Mouse (Mus musculus): ENCODE results near the gene Egr2. TPM values are rescaled to one million over a fixed set of nuclear protein-coding genes. Genes with fewer than 3 reads are reported as not detected.

Egr2 gene
- polyA plus RNA-seq, 1 experiment from 2014 or later = 0.28 TPM

DNA sequence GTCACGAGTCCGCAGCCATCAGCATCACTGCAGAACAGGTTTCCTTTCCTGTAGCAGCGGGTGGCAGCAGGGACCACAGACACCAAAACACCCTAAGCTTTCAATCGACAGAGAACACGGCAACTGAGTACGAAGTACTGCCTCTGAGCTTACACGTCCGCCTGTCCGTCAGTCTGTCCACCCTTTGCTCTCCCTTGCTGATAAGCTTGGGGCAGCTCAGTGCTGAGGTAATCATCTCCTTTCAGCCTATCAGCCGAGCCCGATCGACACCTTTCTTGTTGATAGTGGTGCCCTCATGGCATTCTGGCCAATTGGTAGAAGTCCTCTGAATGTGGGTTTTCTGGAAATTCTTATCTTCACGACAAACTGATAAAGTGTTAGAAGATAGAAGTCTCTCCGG lies 36.2 kb downstream of the Egr2 start:
- WGBS = 69% methylated on average over 14 of the region's 14 CpGs

DNA sequence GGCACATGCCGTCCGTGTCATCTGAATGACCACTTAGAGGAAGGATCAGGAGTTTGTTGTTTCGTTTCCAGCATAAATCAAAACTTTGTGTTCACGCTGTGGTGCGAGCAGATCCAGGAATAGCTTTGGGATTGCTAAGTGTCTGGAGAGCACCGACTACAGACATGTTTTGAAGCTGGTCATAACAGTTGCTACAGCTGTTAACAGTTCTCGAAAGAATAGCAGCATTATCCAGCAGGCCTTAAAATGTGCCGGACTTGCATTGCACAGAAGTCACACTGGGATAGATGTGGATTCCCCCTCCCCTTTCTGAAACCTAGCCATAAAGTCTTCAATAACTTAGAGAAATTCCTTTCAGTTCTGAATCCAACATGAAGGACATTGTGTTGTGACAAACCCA lies 38.0 kb downstream of the Egr2 start:
- WGBS = 54% methylated on average over 8 of the region's 8 CpGs
- no peak for TF ChIP-seq CTCF (IDR thresholded peaks at IDR 0.05; ENCODE audit: low read depth)
- H3K9ac ChIP-seq = no peak overlapping the region
- H3K4me3 ChIP-seq (ENCODE audit: low read depth, low read length) = no peak overlapping the region
- H3K9me3 ChIP-seq (ENCODE audit: low read depth, low read length) = no peaks in the 10 kb centered on the region
- no peak overlapping the region for H3K4me2 ChIP-seq
- no peak overlapping the region for H3K27ac ChIP-seq (ENCODE audit: low read depth)
- DNase-seq (no peak), ATAC-seq (ENCODE audit: insufficient read depth) (no peak)
- H3K36me3 ChIP-seq (ENCODE audit: insufficient read depth) = no peaks in the 10 kb centered on the region
- no peaks in the 10 kb centered on the region for H3K4me1 ChIP-seq (ENCODE audit: insufficient read depth)
- no peaks in the 10 kb centered on the region for H3K27me3 ChIP-seq (ENCODE audit: insufficient read depth, low read length)

More for the DNA sequence above, 36.2 kb downstream of the Egr2 start:
- Histone ChIP-seq H3K9ac (no peak overlapping the region), H3K9me3 (ENCODE audit: low read depth, low read length) (no peaks in the 10 kb centered on the region), H3K4me2 (no peak overlapping the region), H3K4me1 (ENCODE audit: insufficient read depth) (no peaks in the 10 kb centered on the region), H3K27ac (ENCODE audit: low read depth) (no peak overlapping the region), H3K36me3 (ENCODE audit: insufficient read depth) (no peaks in the 10 kb centered on the region), H3K4me3 (ENCODE audit: low read depth, low read length) (no peak overlapping the region), H3K27me3 (ENCODE audit: insufficient read depth, low read length) (no peaks in the 10 kb centered on the region)
- no peak for TF ChIP-seq CTCF (IDR thresholded peaks at IDR 0.05; ENCODE audit: low read depth)
- ATAC-seq (ENCODE audit: insufficient read depth) (no peak), DNase-seq (no peak)

GRCm38 (mm10) chr10:67579830-67580229 lies 44.6 kb downstream of the Egr2 start:
- Histone ChIP-seq H3K4me1 (ENCODE audit: insufficient read depth) (no peaks in the 10 kb centered on the region), H3K4me3 (ENCODE audit: low read depth, low read length) (no peak overlapping the region), H3K27ac (ENCODE audit: low read depth) (no peak overlapping the region), H3K4me2 (no peak overlapping the region), H3K9ac (no peak overlapping the region), H3K9me3 (ENCODE audit: low read depth, low read length) (no peaks in the 10 kb centered on the region), H3K27me3 (ENCODE audit: insufficient read depth, low read length) (no peaks in the 10 kb centered on the region), H3K36me3 (ENCODE audit: insufficient read depth) (no peaks in the 10 kb centered on the region)
- WGBS = 89% methylated on average over 4 of the region's 4 CpGs
- no peak for TF ChIP-seq CTCF (IDR thresholded peaks at IDR 0.05; ENCODE audit: low read depth)
- DNase-seq = no peak
- no peak for ATAC-seq (ENCODE audit: insufficient read depth)

GRCm38 (mm10) chr10:67581698-67582285 lies 46.5 kb downstream of the Egr2 start:
- TF ChIP-seq CTCF (IDR thresholded peaks at IDR 0.05; ENCODE audit: low read depth) = no peak
- Histone ChIP-seq H3K4me1 (ENCODE audit: insufficient read depth) (no peaks in the 10 kb centered on the region), H3K9me3 (ENCODE audit: low read depth, low read length) (no peaks in the 10 kb centered on the region), H3K36me3 (ENCODE audit: insufficient read depth) (no peaks in the 10 kb centered on the region), H3K27me3 (ENCODE audit: insufficient read depth, low read length) (no peaks in the 10 kb centered on the region), H3K4me2 (no peak overlapping the region), H3K27ac (ENCODE audit: low read depth) (no peak overlapping the region), H3K9ac (no peak overlapping the region), H3K4me3 (ENCODE audit: low read depth, low read length) (no peak overlapping the region)
- DNase-seq = no peak
- 71% methylated on average over 12 of the region's 12 CpGs for WGBS
- no peak for ATAC-seq (ENCODE audit: insufficient read depth)

- DNase-seq (no peak), ATAC-seq (ENCODE audit: insufficient read depth) (no peak)
- no peaks in the 10 kb centered on the region for H3K36me3 ChIP-seq (ENCODE audit: insufficient read depth)
- H3K9me3 ChIP-seq (ENCODE audit: low read depth, low read length) = no peaks in the 10 kb centered on the region
- no peaks in the 10 kb centered on the region for H3K27me3 ChIP-seq (ENCODE audit: insufficient read depth, low read length)
- H3K4me2 ChIP-seq = no peak overlapping the region
- H3K4me1 ChIP-seq (ENCODE audit: insufficient read depth) = no peaks in the 10 kb centered on the region
- no peak overlapping the region for H3K4me3 ChIP-seq (ENCODE audit: low read depth, low read length)
- WGBS = 67% methylated on average over 18 of the region's 18 CpGs
- H3K27ac ChIP-seq (ENCODE audit: low read depth) = no peak overlapping the region
- no peak overlapping the region for H3K9ac ChIP-seq
- TF ChIP-seq CTCF (IDR thresholded peaks at IDR 0.05; ENCODE audit: low read depth) = no peak
These were observed 50.8 kb downstream of the Egr2 start for GRCm38 (mm10) chr10:67585873-67586610.

Other genes starting within 250 kb of the Egr2 start
- gene Ado, start 13.5 kb downstream of the Egr2 start, polyA plus RNA-seq (2014; fragmentation: Nextera tagmentation; extraction: Ambion mirVana) = 69.9 and 73.0 TPM in 2 replicates

Measured in lung, embryonic 14.5 days (tissue).